Mouse (Mus musculus) ES-Bruce4 (cell line): ENCODE measurements around the gene Usb1. TPM values are rescaled to one million over a fixed set of nuclear protein-coding genes. Genes with fewer than 3 reads are reported as not detected.
"Not testable (repeated sequence)": the region's sequence is repeated elsewhere in the genome, so short reads cannot be mapped to it uniquely, and the experiment has no call there.

Experiments
- H3K27ac ChIP-seq: 2 replicates; pipeline ENCODE4 v1.5.1; 2012; ENCODE audit warnings: low read length, inconsistent platforms; ENCODE audit not compliant: insufficient read depth
- H3K27me3 ChIP-seq: 2 replicates; pipeline ENCODE4 v1.6.1; 2012; ENCODE audit warnings: mild to moderate bottlenecking, low read length, inconsistent platforms; ENCODE audit not compliant: control insufficient read depth, poor library complexity, insufficient read depth, severe bottlenecking
- H3K36me3 ChIP-seq: 2 replicates; pipeline ENCODE4 v1.6.1; 2012; ENCODE audit warnings: inconsistent platforms, mild to moderate bottlenecking, low read length, moderate library complexity; ENCODE audit not compliant: control insufficient read depth, poor library complexity, insufficient read depth, severe bottlenecking
- H3K4me1 ChIP-seq: one replicate; pipeline ENCODE4 v1.8.1; 2011; ENCODE audit warnings: low read length; ENCODE audit not compliant: control insufficient read depth, insufficient read depth
- H3K4me3 ChIP-seq: 2 replicates; pipeline ENCODE4 v1.5.1; 2011; ENCODE audit warnings: low read depth, mild to moderate bottlenecking, low read length
- H3K9ac ChIP-seq: 2 replicates; pipeline ENCODE4 v1.6.1; 2012; ENCODE audit warnings: low read depth, mild to moderate bottlenecking, inconsistent platforms; ENCODE audit not compliant: poor library complexity, severe bottlenecking
- H3K9me3 ChIP-seq: replicated peaks from 2 replicates; pipeline ENCODE4 v1.6.1; 2012; ENCODE audit warnings: mild to moderate bottlenecking, low read length, inconsistent platforms; ENCODE audit not compliant: control insufficient read depth, poor library complexity, insufficient read depth, severe bottlenecking
- CTCF ChIP-seq: IDR thresholded peaks from one replicate; pipeline ENCODE4 v1.8.1; 2011; ENCODE audit warnings: low read depth, low read length
- EP300 ChIP-seq: IDR thresholded peaks from 2 replicates; pipeline ENCODE4 v1.6.1; 2011; ENCODE audit warnings: low read depth, low read length; ENCODE audit not compliant: insufficient read depth
- POLR2A ChIP-seq: IDR thresholded peaks from one replicate; pipeline ENCODE4 v1.8.1; 2011; ENCODE audit warnings: low read length; ENCODE audit not compliant: insufficient read depth
- polyA plus RNA-seq: library from polyadenylated mRNA; stranded (reverse); fragments of >200 nt; gene quantifications from 2 replicates; pipeline ENCODE4 v1.2.4, GENCODE M21; 2011; ENCODE audit warnings: low read depth; ENCODE audit not compliant: missing spikeins, insufficient read depth, insufficient read length

Gene Usb1
- polyA plus RNA-seq, 1 experiment, result 35.5 TPM

DNA sequence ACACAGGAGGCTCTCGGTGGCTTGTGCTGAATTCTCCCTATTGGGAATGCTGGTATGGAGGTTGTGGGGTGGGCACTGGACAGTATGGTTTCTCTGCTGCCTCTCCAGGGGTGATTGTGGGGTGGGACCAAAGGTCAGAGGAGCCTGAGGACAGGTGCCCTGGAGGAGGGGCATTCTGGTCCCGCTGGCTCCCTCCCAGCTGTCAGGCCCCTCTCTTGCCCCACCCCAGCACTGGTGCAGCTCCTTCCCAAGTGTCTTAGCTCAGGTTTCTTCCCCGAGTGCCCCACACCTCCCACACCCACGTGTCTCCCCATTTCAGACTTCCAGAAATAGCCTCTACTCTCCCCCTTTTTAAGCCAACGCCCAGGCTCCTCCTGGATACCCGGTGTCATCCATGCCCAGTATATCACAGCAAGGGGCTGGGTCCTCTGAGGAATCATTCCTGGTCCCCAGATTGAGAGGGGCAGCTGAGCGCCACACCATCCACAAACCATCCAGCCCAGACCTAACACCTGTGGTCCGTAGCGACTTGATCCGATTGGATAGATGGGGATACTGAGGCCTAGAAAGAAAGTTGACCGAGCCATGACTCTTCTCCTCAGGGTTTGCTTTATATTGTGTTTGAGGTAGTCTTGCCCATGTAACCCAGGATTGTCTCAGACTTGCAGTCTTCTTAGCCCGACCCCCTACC, 44.4 kb downstream of the Usb1 start:
- no peak overlapping the region for H3K27ac ChIP-seq
- H3K36me3 ChIP-seq, result no peaks in the 10 kb centered on the region
- H3K4me3 ChIP-seq, result no peak overlapping the region
- H3K9ac ChIP-seq, result no peak overlapping the region
- peaks cover 2% of the 10 kb centered on the region for H3K4me1 ChIP-seq
- no peaks in the 10 kb centered on the region for H3K27me3 ChIP-seq
- no peaks in the 10 kb centered on the region for H3K9me3 ChIP-seq
- no peak for TF ChIP-seq CTCF
- no peak for TF ChIP-seq EP300
- no peak for TF ChIP-seq POLR2A

DNA sequence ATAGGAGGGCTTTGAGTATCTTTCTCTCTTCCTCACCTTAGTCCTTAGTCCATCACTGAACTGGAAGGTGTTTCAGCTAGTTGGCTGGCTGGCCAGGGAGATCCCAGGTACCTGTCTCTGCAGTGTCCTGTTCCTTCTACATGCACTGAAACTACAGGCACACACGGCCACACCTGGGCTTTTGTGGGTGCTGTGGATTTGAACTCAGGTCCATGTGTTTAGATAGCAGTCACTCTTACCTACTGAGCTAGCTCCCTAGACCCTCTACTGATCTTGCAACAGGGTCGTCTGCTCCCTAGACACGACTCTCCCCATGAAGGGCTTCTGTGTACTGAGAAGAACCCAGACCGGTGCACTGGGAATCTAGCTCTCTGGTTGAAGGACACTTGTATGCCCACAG, 45.0 kb downstream of the Usb1 start:
- Histone ChIP-seq H3K4me3 (no peak overlapping the region), H3K9me3 (no peaks in the 10 kb centered on the region), H3K27ac (no peak overlapping the region), H3K9ac (no peak overlapping the region), H3K4me1 (peaks cover under 1% of the 10 kb centered on the region), H3K27me3 (no peaks in the 10 kb centered on the region), H3K36me3 (no peaks in the 10 kb centered on the region)
- no peak for TF ChIP-seq EP300
- TF ChIP-seq CTCF, result no peak
- no peak for TF ChIP-seq POLR2A

DNA sequence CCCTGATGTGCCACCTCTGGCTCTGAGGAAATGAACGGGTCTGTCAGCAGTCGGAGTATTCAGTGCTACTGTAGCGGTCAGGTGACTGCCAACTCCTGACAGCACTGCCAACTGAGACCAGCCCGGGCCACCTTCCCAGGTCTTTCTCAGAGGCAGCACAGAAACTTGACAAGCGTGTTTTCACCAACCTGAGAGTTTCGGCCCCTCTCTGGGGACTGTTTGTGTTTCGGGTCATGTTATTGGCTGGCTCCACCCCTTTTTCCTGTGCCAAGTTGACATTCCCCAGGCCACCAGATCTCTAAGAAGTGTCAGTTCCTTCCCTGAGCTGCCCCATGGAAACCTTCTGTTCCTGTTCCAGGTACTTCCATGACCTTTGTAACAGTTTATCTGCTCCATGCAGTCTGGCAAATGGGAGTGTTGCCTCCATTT, 45.8 kb downstream of the Usb1 start:
- TF ChIP-seq EP300 (no peak), CTCF (no peak), POLR2A (no peak)
- H3K36me3 ChIP-seq, result no peaks in the 10 kb centered on the region
- no peaks in the 10 kb centered on the region for H3K9me3 ChIP-seq
- no peaks in the 10 kb centered on the region for H3K4me1 ChIP-seq
- H3K4me3 ChIP-seq, result no peak overlapping the region
- no peak overlapping the region for H3K27ac ChIP-seq
- no peaks in the 10 kb centered on the region for H3K27me3 ChIP-seq
- H3K9ac ChIP-seq, result no peak overlapping the region

DNA sequence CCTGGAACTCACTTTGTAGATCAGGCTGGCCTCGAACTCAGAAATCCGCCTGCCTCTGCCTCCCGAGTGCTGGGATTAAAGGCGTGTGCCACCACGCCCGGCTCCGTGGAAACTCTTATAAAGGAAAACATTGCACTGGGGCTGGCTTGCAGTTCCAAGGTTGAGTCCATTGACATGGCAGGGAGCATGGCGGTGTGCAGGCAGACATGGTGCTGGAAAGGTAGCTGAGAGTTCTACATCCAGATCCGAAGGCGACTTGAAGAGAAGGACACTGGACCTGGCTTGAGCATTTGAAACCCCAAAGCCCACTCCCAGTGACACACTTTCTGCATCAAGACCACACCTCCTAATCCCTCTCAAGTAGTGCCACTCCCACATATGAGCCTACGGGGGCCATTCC, 46.8 kb downstream of the Usb1 start:
- not testable (repeated sequence) for H3K36me3 ChIP-seq, H3K27me3 ChIP-seq, H3K9me3 ChIP-seq, H3K4me3 ChIP-seq, H3K27ac ChIP-seq, H3K4me1 ChIP-seq, H3K9ac ChIP-seq

DNA sequence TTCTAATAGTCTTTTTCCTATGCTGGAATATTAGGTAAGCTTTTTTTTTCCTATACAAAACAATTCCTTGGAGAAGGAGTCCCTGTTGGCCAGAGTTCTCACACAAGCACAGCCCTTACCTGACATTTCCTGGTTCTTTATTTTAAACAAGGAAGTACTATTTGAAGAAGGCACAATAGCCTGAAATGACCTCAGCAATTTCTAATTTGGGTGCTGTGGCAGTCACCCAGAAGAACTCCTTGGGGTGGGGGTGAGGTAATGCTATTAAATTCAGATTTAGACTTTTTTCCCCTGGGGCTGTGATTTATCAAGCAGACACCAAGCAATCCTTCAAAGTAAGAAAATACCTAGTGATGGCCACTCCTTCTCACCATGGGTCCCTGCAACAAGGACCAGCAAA, 48.9 kb downstream of the Usb1 start:
- H3K36me3 ChIP-seq, result no peaks in the 10 kb centered on the region
- TF ChIP-seq CTCF (no peak), POLR2A (no peak), EP300 (no peak)

DNA sequence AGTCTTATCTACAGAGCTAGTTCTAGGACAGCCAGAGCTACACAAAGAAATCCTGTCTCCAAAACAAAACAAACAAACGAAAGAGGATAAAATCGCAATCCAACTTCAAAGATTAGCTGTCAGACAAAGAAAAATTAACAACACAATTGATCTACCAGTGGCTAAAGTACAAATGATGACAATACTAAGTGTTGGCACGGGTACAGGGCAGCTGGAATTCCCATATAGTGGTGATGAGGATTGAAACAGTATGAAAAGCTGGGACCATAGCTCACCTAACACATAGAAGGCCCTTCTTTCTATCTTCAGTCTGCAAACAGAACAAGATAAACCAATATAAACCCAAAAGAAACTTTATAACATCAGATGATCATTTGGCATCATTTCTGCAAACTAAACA, 49.5 kb downstream of the Usb1 start:
- H3K9ac ChIP-seq, result no peak overlapping the region
- H3K4me1 ChIP-seq, result no peaks in the 10 kb centered on the region
- H3K4me3 ChIP-seq, result no peak overlapping the region
- TF ChIP-seq CTCF (no peak), EP300 (no peak), POLR2A (no peak)
- no peaks in the 10 kb centered on the region for H3K9me3 ChIP-seq
- no peaks in the 10 kb centered on the region for H3K36me3 ChIP-seq
- H3K27ac ChIP-seq, result no peak overlapping the region
- no peaks in the 10 kb centered on the region for H3K27me3 ChIP-seq

More for the DNA sequence above, 48.9 kb downstream of the Usb1 start:
- H3K9ac ChIP-seq, result no peak overlapping the region
- H3K27ac ChIP-seq, result no peak overlapping the region
- no peaks in the 10 kb centered on the region for H3K4me1 ChIP-seq
- H3K27me3 ChIP-seq, result no peaks in the 10 kb centered on the region
- H3K9me3 ChIP-seq, result no peaks in the 10 kb centered on the region
- no peak overlapping the region for H3K4me3 ChIP-seq
